Mouse (Mus musculus): ENCODE measurements around the gene Runx1.

- TF ChIP-seq GATA1 (IDR thresholded peaks at IDR 0.05; ENCODE audit: low read length) (no peak), TAL1 (IDR thresholded peaks at IDR 0.05; ENCODE audit: low read length) (no peak)
Observed at GRCm38 (mm10) chr16:92710161-92710560, 115.8 kb downstream of the Runx1 start.

All from erythroblast, embryonic 14.5 days (primary cell).